Mouse (Mus musculus): ENCODE data around the gene Top3b. TPM values are rescaled to one million over a fixed set of nuclear protein-coding genes. Genes with fewer than 3 reads are reported as not detected.

Top3b gene
- polyA plus RNA-seq, 1 experiment from 2014 or later, result 55.0 TPM

- 85% methylated on average over 3 of the region's 3 CpGs for WGBS
Measured at GRCm38 (mm10) chr16:16930326-16930725, 59.8 kb downstream of the Top3b start.

GRCm38 (mm10) chr16:16930810-16931296, 60.3 kb downstream of the Top3b start:
- Histone ChIP-seq H3K4me1 (replicated peaks; ENCODE audit: control insufficient read depth, insufficient read depth, low read length) (no peaks in the 10 kb centered on the region), H3K4me3 (ENCODE audit: low read depth, low read length) (no peak overlapping the region), H3K4me2 (no peak overlapping the region), H3K9me3 (ENCODE audit: control insufficient read depth, low read length) (no peaks in the 10 kb centered on the region; the same call in 1 of the 2 replicates), H3K27me3 (replicated peaks; ENCODE audit: control insufficient read depth, insufficient read depth, low read length) (no peaks in the 10 kb centered on the region), H3K36me3 (ENCODE audit: control insufficient read depth, insufficient read depth, low read length) (no peaks in the 10 kb centered on the region), H3K27ac (ENCODE audit: low read depth, low read length) (no peak overlapping the region), H3K9ac (ENCODE audit: low read depth, low read length) (no peak overlapping the region)
- DNase-seq (ENCODE audit: low spot score) (peak; percentile 29), ATAC-seq (replicated peaks; ENCODE audit: low FRiP score) (no peak)
- WGBS, result 69% methylated on average over 5 of the region's 5 CpGs

More at GRCm38 (mm10) chr16:16930326-16930725, 59.8 kb downstream of the Top3b start:
- H3K27ac ChIP-seq (ENCODE audit: low read depth, low read length), result no peak overlapping the region
- no peaks in the 10 kb centered on the region for H3K27me3 ChIP-seq (replicated peaks; ENCODE audit: control insufficient read depth, insufficient read depth, low read length)
- H3K9me3 ChIP-seq (ENCODE audit: control insufficient read depth, low read length), result no peaks in the 10 kb centered on the region; the same call in 1 of the 2 replicates
- H3K4me1 ChIP-seq (replicated peaks; ENCODE audit: control insufficient read depth, insufficient read depth, low read length), result no peaks in the 10 kb centered on the region
- ATAC-seq (replicated peaks; ENCODE audit: low FRiP score) (no peak), DNase-seq (ENCODE audit: low spot score) (no peak)
- H3K4me3 ChIP-seq (ENCODE audit: low read depth, low read length), result no peak overlapping the region
- H3K9ac ChIP-seq (ENCODE audit: low read depth, low read length), result no peak overlapping the region
- no peaks in the 10 kb centered on the region for H3K36me3 ChIP-seq (ENCODE audit: control insufficient read depth, insufficient read depth, low read length)
- no peak overlapping the region for H3K4me2 ChIP-seq

DNA sequence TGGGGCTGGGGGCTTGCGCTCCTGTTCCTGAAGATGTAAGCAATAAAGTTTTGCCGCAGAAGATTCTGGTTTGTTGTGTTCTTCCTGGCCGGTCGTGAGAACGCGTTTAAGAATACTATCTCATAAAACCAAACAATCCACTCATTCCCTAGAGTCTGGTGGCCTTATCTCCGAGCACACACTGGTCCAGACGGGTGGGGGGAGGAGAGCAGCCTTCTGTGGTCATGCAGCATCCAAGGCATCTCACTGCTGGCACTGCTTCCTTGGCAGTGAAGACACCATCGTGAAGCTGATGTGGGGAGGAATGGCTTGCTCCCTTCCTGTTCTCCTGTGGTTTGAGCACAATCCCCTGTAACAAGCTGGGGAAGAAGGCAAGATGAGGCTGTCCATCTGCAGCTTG, 69.0 kb downstream of the Top3b start:
- no peaks in the 10 kb centered on the region for H3K36me3 ChIP-seq (ENCODE audit: control insufficient read depth, insufficient read depth, low read length)
- no peak overlapping the region for H3K27ac ChIP-seq (ENCODE audit: low read depth, low read length)
- no peaks in the 10 kb centered on the region for H3K4me1 ChIP-seq (replicated peaks; ENCODE audit: control insufficient read depth, insufficient read depth, low read length)
- no peak overlapping the region for H3K9ac ChIP-seq (ENCODE audit: low read depth, low read length)
- no peak overlapping the region for H3K4me2 ChIP-seq
- 79% methylated on average over 9 of the region's 9 CpGs for WGBS
- H3K4me3 ChIP-seq (ENCODE audit: low read depth, low read length), result no peak overlapping the region
- no peak for ATAC-seq (replicated peaks; ENCODE audit: low FRiP score)
- no peaks in the 10 kb centered on the region for H3K9me3 ChIP-seq (ENCODE audit: control insufficient read depth, low read length)
- peak; percentile 28 for DNase-seq (ENCODE audit: low spot score)
- no peaks in the 10 kb centered on the region for H3K27me3 ChIP-seq (replicated peaks; ENCODE audit: control insufficient read depth, insufficient read depth, low read length)

DNA sequence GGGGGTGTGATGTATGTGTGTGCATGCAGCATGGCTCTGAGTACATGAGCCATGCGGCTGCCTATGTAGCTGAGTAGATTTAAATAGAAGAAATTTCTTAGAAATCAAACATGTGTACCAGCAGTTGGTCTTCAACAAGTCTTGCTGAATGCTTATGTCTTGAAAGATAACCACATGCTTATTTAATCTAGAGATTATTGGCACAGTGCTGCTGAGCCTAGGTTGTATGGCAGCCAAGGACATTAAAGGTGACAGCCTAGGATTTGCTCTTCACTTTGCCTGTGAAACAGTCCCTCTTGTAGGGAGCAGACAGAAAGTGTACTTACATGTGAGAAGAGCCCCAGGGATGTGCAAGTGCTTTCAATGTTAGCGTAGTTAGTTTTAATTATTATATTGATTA, 70.5 kb downstream of the Top3b start:
- Histone ChIP-seq H3K4me2 (no peak overlapping the region), H3K9me3 (ENCODE audit: control insufficient read depth, low read length) (no peaks in the 10 kb centered on the region), H3K27ac (ENCODE audit: low read depth, low read length) (no peak overlapping the region), H3K36me3 (ENCODE audit: control insufficient read depth, insufficient read depth, low read length) (no peaks in the 10 kb centered on the region), H3K4me3 (ENCODE audit: low read depth, low read length) (no peak overlapping the region), H3K9ac (ENCODE audit: low read depth, low read length) (no peak overlapping the region), H3K27me3 (replicated peaks; ENCODE audit: control insufficient read depth, insufficient read depth, low read length) (no peaks in the 10 kb centered on the region), H3K4me1 (replicated peaks; ENCODE audit: control insufficient read depth, insufficient read depth, low read length) (no peaks in the 10 kb centered on the region)
- WGBS, result 87% methylated on average over 2 of the region's 2 CpGs
- ATAC-seq (replicated peaks; ENCODE audit: low FRiP score) (no peak), DNase-seq (ENCODE audit: low spot score) (peak; percentile 6)

Other genes starting within 250 kb of the Top3b start
- gene Olfr19, start 194.3 kb upstream of the Top3b start, polyA plus RNA-seq (2014; fragmentation: Nextera tagmentation; extraction: Ambion mirVana), result not detected in 2 replicates
- gene Spag6l, start 41.3 kb upstream of the Top3b start, polyA plus RNA-seq (2014; fragmentation: Nextera tagmentation; extraction: Ambion mirVana), result not detected in 2 replicates
- not detected in 2 replicates for gene Igll1, start 6.8 kb upstream of the Top3b start, polyA plus RNA-seq (2014; fragmentation: Nextera tagmentation; extraction: Ambion mirVana)
- gene Vpreb1, start 107 bp downstream of the Top3b start, polyA plus RNA-seq (2014; fragmentation: Nextera tagmentation; extraction: Ambion mirVana), result 0.61 and 0.93 TPM in 2 replicates
- 20.0 and 23.4 TPM in 2 replicates for gene Ppm1f, start 25.7 kb downstream of the Top3b start, polyA plus RNA-seq (2014; fragmentation: Nextera tagmentation; extraction: Ambion mirVana)
- 177 and 190 TPM in 2 replicates for gene Mapk1, start 112.6 kb downstream of the Top3b start, polyA plus RNA-seq (2014; fragmentation: Nextera tagmentation; extraction: Ambion mirVana)
- gene Ypel1, start 199.0 kb downstream of the Top3b start, polyA plus RNA-seq (2014; fragmentation: Nextera tagmentation; extraction: Ambion mirVana), result 9.9 and 11.0 TPM in 2 replicates
- gene Ppil2, start 240.5 kb downstream of the Top3b start, polyA plus RNA-seq (2014; fragmentation: Nextera tagmentation; extraction: Ambion mirVana), result 111 TPM in 2 replicates

Measured in liver, embryonic 11.5 days (tissue).